Mouse (Mus musculus) kidney, adult 8-10 months (tissue): ENCODE data around the gene 1700003F12Rik.

Experiments used
- DNase-seq, 2 experiments: peaks; one replicate each; pipeline ENCODE4 v3.0.0; 2022

1700003F12Rik gene

GRCm38 (mm10) chr2:154546711-154547110, at the start of gene 1700003F12Rik:
1700003F12Rik (plus strand) TSS chr2:154547085.
- DNase-seq: no peak

GRCm38 (mm10) chr2:154498571-154498970, 48.3 kb upstream of the 1700003F12Rik start:
- no peak for DNase-seq

GRCm38 (mm10) chr2:154499717-154500247, 47.1 kb upstream of the 1700003F12Rik start:
- DNase-seq: no peak

- no peak for DNase-seq
Observed at GRCm38 (mm10) chr2:154500758-154501157, 46.1 kb upstream of the 1700003F12Rik start.

GRCm38 (mm10) chr2:154507076-154507475, 39.8 kb upstream of the 1700003F12Rik start:
- DNase-seq: no peak

- peak; percentile 12 to 39 for DNase-seq
Observed at GRCm38 (mm10) chr2:154507566-154508283, 39.2 kb upstream of the 1700003F12Rik start.

GRCm38 (mm10) chr2:154508450-154508849, 38.4 kb upstream of the 1700003F12Rik start:
- DNase-seq: no peak

GRCm38 (mm10) chr2:154510141-154510540, 36.7 kb upstream of the 1700003F12Rik start:
- DNase-seq: no peak

GRCm38 (mm10) chr2:154516944-154517343, 29.9 kb upstream of the 1700003F12Rik start:
- no peak for DNase-seq

GRCm38 (mm10) chr2:154517424-154517823, 29.5 kb upstream of the 1700003F12Rik start:
- no peak for DNase-seq

- no peak for DNase-seq
Observed at GRCm38 (mm10) chr2:154521449-154521848, 25.4 kb upstream of the 1700003F12Rik start.

GRCm38 (mm10) chr2:154522334-154522733, 24.6 kb upstream of the 1700003F12Rik start:
- no peak for DNase-seq

- no peak for DNase-seq
Observed at GRCm38 (mm10) chr2:154525285-154525684, 21.6 kb upstream of the 1700003F12Rik start.

- DNase-seq: no peak
Observed at GRCm38 (mm10) chr2:154526531-154526930, 20.4 kb upstream of the 1700003F12Rik start.

- DNase-seq: no peak
Observed at GRCm38 (mm10) chr2:154532888-154533287, 14.0 kb upstream of the 1700003F12Rik start.

- no peak for DNase-seq
Observed at GRCm38 (mm10) chr2:154534704-154535270, 12.1 kb upstream of the 1700003F12Rik start.

- no peak for DNase-seq
Observed at GRCm38 (mm10) chr2:154538310-154538709, 8.6 kb upstream of the 1700003F12Rik start.

- DNase-seq: no peak
Observed at GRCm38 (mm10) chr2:154538710-154539109, 8.2 kb upstream of the 1700003F12Rik start.

GRCm38 (mm10) chr2:154539720-154540119, 7.2 kb upstream of the 1700003F12Rik start:
- DNase-seq: peak in 1 of 2 experiments; percentile 35

- no peak for DNase-seq
Observed at GRCm38 (mm10) chr2:154541630-154542029, 5.3 kb upstream of the 1700003F12Rik start.

- no peak for DNase-seq
Observed at GRCm38 (mm10) chr2:154543567-154544347, 3.1 kb upstream of the 1700003F12Rik start.

GRCm38 (mm10) chr2:154548688-154549087, 1.8 kb downstream of the 1700003F12Rik start:
- no peak for DNase-seq

GRCm38 (mm10) chr2:154549127-154549885, 2.4 kb downstream of the 1700003F12Rik start:
- peak; percentile 38 to 46 for DNase-seq
